ENCODE assay signal across 24 mouse cellular contexts in the genomic region with DNA sequence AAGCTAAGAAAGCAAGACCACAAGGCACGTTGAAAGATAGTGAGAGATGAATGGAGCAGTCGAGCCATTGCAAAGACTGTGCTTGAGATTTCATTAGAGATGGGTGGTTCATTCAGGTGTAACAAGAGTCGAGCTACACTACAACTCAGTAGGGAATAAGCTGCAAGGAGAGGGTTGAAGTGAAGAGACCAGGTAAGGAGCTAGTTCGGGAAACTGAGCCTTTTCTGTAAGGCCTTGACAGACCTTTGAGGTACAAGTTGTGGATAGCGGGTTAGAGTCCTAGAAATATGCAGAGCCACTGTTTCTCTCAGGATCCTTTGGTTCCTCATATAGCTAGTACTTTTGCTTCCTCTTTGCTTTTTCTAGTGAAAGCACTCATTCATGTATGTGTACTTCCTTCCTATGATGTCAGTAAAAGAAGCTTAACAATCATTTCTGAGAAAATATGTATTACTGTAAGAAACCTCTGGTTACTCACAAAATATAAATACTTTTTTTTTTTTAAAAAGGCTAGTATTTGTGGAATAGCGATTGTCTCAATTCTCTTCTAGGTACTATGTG. TPM values are rescaled to one million over a fixed set of nuclear protein-coding genes. Genes with fewer than 3 reads are reported as not detected.
DNase-seq lines count a peak whose midpoint lies in the region; ATAC-seq and TF ChIP-seq lines count a peak whose summit lies in the region.
"Had no signal": no experiment of that assay in that cellular context is flagged by ENCODE, and none has a peak within 500 bp of the region (broad histone marks: within the 10 kb centered on the region; RNA-seq: fewer than 3 reads in every experiment).

No protein-coding gene starts in this region.

- H3K27ac ChIP-seq in liver, embryonic 16.5 days (ENCODE audit: low read length), result 0 out of 2 replicates have a peak overlapping the region, but pooled peaks have one; percentile 10
- H3K27ac ChIP-seq in liver, embryonic 11.5 days (ENCODE audit: low read depth, low read length), result no peak overlapping the region
- no peak overlapping the region for H3K27ac ChIP-seq in gastrocnemius, adult 2 months
- H3K27ac ChIP-seq: embryonic facial prominence, embryonic 10.5 days; hindbrain, embryonic 13.5 days; kidney, postnatal 0 days; limb, embryonic 10.5 days; liver, embryonic 13.5 days; lung, embryonic 15.5 days; midbrain, embryonic 12.5 days had no signal

- H3K4me2 ChIP-seq in liver, embryonic 16.5 days (ENCODE audit: low read depth, low read length), result no peak overlapping the region
- no peak overlapping the region for H3K4me2 ChIP-seq in liver, embryonic 11.5 days
- H3K4me2 ChIP-seq: hindbrain, embryonic 13.5 days; liver, embryonic 13.5 days; lung, embryonic 15.5 days; midbrain, embryonic 12.5 days had no signal

- H3K4me3 ChIP-seq in liver, embryonic 16.5 days (ENCODE audit: low read depth, low read length), result no peak overlapping the region
- H3K4me3 ChIP-seq in liver, embryonic 11.5 days (ENCODE audit: low read depth, low read length), result no peak overlapping the region
- no peak overlapping the region for H3K4me3 ChIP-seq in gastrocnemius, adult 2 months
- H3K4me3 ChIP-seq: embryonic facial prominence, embryonic 10.5 days; hindbrain, embryonic 13.5 days; limb, embryonic 10.5 days; liver, embryonic 13.5 days; lung, embryonic 15.5 days; midbrain, embryonic 12.5 days had no signal

- WGBS in liver, embryonic 16.5 days (ENCODE audit: insufficient replicate concordance), result 50% methylated on average over 6 of the region's 6 CpGs
- WGBS in liver, embryonic 11.5 days, result 76% methylated on average over 6 of the region's 6 CpGs

- no peaks in the 10 kb centered on the region for H3K9me3 ChIP-seq in liver, embryonic 16.5 days (replicated peaks; ENCODE audit: control insufficient read depth, low read length)
- no peaks in the 10 kb centered on the region for H3K9me3 ChIP-seq in liver, embryonic 11.5 days (ENCODE audit: control insufficient read depth, low read length)
- H3K9me3 ChIP-seq: embryonic facial prominence, embryonic 10.5 days; hindbrain, embryonic 13.5 days; limb, embryonic 10.5 days; liver, embryonic 13.5 days; lung, embryonic 15.5 days; midbrain, embryonic 12.5 days had no signal

- no peak for ATAC-seq in liver, embryonic 16.5 days (ENCODE audit: low read depth)
- ATAC-seq in liver, embryonic 11.5 days (replicated peaks; ENCODE audit: low FRiP score), result no peak
- peak; percentile 64 for ATAC-seq in common myeloid progenitor, adult 5-6 weeks (replicated peaks; ENCODE audit: low read depth, poor library complexity, severe bottlenecking)
- ATAC-seq in megakaryocyte progenitor cell, adult 5-6 weeks (replicated peaks; ENCODE audit: poor library complexity), result peak; percentile 65

- no peaks in the 10 kb centered on the region for H3K27me3 ChIP-seq in liver, embryonic 16.5 days (ENCODE audit: control insufficient read depth, insufficient read depth, low read depth, low read length)
- no peaks in the 10 kb centered on the region for H3K27me3 ChIP-seq in liver, embryonic 11.5 days (replicated peaks; ENCODE audit: control insufficient read depth, insufficient read depth, low read length)
- H3K27me3 ChIP-seq: hindbrain, embryonic 13.5 days; liver, embryonic 13.5 days; lung, embryonic 15.5 days; midbrain, embryonic 12.5 days had no signal

- intact Hi-C loops in gastrocnemius, adult 2 months (cut with DNase I), result no loop called here
- intact Hi-C loops in left cerebral cortex, postnatal 10 days (cut with DNase I), result no loop called here

- no peak for TF ChIP-seq CTCF in gastrocnemius, adult 2 months (IDR thresholded peaks at IDR 0.05)

- H3K9ac ChIP-seq in liver, embryonic 16.5 days (ENCODE audit: low read depth, low read length), result no peak overlapping the region
- H3K9ac ChIP-seq in liver, embryonic 11.5 days (ENCODE audit: low read depth, low read length), result no peak overlapping the region
- H3K9ac ChIP-seq: hindbrain, embryonic 13.5 days; liver, embryonic 13.5 days; lung, embryonic 15.5 days; midbrain, embryonic 12.5 days had no signal

- DNase-seq in liver, embryonic 11.5 days (ENCODE audit: low spot score), result no peak
- DNase-seq in B cell, adult 2 months, result peak; percentile 56 to 59
- DNase-seq in gastrocnemius, adult 2 months, result no peak
- DNase-seq in left cerebral cortex, postnatal 10 days (ENCODE audit: extremely low spot score in 1 of 2, low spot score in 2 of 2), result no peak
- DNase-seq in yolk sac, embryonic 10.5 days (ENCODE audit: low spot score), result no peak
- DNase-seq: adrenal gland, postnatal 10 days; cerebellum, adult 9-10 months; gastrocnemius, postnatal 36 days; kidney, adult 2 months; liver, embryonic 13.5 days had no signal

- no peaks in the 10 kb centered on the region for H3K4me1 ChIP-seq in liver, embryonic 16.5 days (ENCODE audit: control insufficient read depth, low read depth, low read length)
- no peaks in the 10 kb centered on the region for H3K4me1 ChIP-seq in liver, embryonic 11.5 days (replicated peaks; ENCODE audit: control insufficient read depth, insufficient read depth, low read length)
- H3K4me1 ChIP-seq: embryonic facial prominence, embryonic 10.5 days; hindbrain, embryonic 13.5 days; limb, embryonic 10.5 days; liver, embryonic 13.5 days; lung, embryonic 15.5 days; midbrain, embryonic 12.5 days had no signal

- no peaks in the 10 kb centered on the region for H3K36me3 ChIP-seq in liver, embryonic 16.5 days (ENCODE audit: control insufficient read depth, insufficient read depth)
- no peaks in the 10 kb centered on the region for H3K36me3 ChIP-seq in liver, embryonic 11.5 days (ENCODE audit: control insufficient read depth, insufficient read depth, low read length)
- H3K36me3 ChIP-seq: embryonic facial prominence, embryonic 10.5 days; hindbrain, embryonic 13.5 days; limb, embryonic 10.5 days; liver, embryonic 13.5 days; lung, embryonic 15.5 days; midbrain, embryonic 12.5 days had no signal

RNA-seq across cellular contexts. Expression of a gene that starts 33.0 kb away (rescaled TPM):
- not detected in 2 replicates for polyA plus RNA-seq in liver, embryonic 16.5 days (2015; fragmentation: Nextera tagmentation; extraction: Ambion mirVana)
- not detected in 2 replicates for polyA plus RNA-seq in liver, embryonic 11.5 days (2014; fragmentation: Nextera tagmentation; extraction: Ambion mirVana)
- not detected in 2 replicates for total RNA-seq in common myeloid progenitor, adult 5-6 weeks (2017)
- total RNA-seq in megakaryocyte progenitor cell, adult 5-6 weeks (2015), result 0.15 TPM in 1 of 2 replicates, not detected in the other
- total RNA-seq in megakaryocyte progenitor cell, adult 5-6 weeks (2017), result not detected in 2 replicates
- total RNA-seq in gastrocnemius, adult 2 months (2021), result not detected
- not detected for total RNA-seq in left cerebral cortex, postnatal 10 days (2021)
- total RNA-seq: adrenal gland, postnatal 10 days; gastrocnemius, postnatal 36 days; heart, adult 8-10 months; heart, postnatal 25 days had no signal
- polyA plus RNA-seq: embryonic facial prominence, embryonic 10.5 days; forebrain, embryonic 11.5 days; hindbrain, embryonic 13.5 days; kidney, adult 2 months; kidney, postnatal 0 days; limb, embryonic 10.5 days; liver, embryonic 13.5 days; lung, embryonic 15.5 days; midbrain, embryonic 12.5 days; neural tube, embryonic 11.5 days; urinary bladder, adult 2 months had no signal

Comparison
In these comparisons a context has a peak if more than half of its experiments do, and no peak if none do; other contexts are left out.
1. ATAC-seq: peak in common myeloid progenitor, adult 5-6 weeks (single experiment) and megakaryocyte progenitor cell, adult 5-6 weeks (single experiment); none in liver, embryonic 16.5 days (single experiment) and liver, embryonic 11.5 days (single experiment).
2. DNase-seq: peak in B cell, adult 2 months (2 of 2); none in liver, embryonic 11.5 days (single experiment), gastrocnemius, adult 2 months (single experiment), left cerebral cortex, postnatal 10 days (0 of 2) and yolk sac, embryonic 10.5 days (single experiment).